Mouse (Mus musculus) CH12.LX (cell line): ENCODE measurements at regions not wholly inside any gene's neighbourhood (a gene's known extent, or its start where the extent isn't known, plus 50 kb on each side); places are given as distances from the start of the nearest gene placed in this dataset.

Experiments
- DNase-seq: peaks from one replicate; pipeline ENCODE4 v3.0.0-alpha.2; 2013; ENCODE audit errors: extremely low read depth
- H3K27ac ChIP-seq: 2 replicates; pipeline ENCODE4 v1.5.1; 2012; ENCODE audit warnings: low read depth, mild to moderate bottlenecking, control low read depth, moderate library complexity; ENCODE audit not compliant: insufficient read depth
- H3K27me3 ChIP-seq: replicated peaks from 2 replicates; pipeline ENCODE3; 2012; ENCODE audit warnings: inconsistent platforms
- H3K36me3 ChIP-seq, 2 experiments: replicated peaks in 1 of 2; 2 replicates each; pipeline versions ENCODE3 to v1.6.1; 2012; ENCODE audit warnings: inconsistent platforms in 1 of 2, low read length in 1 of 2, mild to moderate bottlenecking in 1 of 2, mixed read lengths in 1 of 2, moderate library complexity in 1 of 2; ENCODE audit not compliant: control insufficient read depth in 1 of 2, insufficient read depth in 1 of 2
- H3K4me1 ChIP-seq, 2 experiments: 2 replicates each; pipeline ENCODE4 v1.6.1; 2012; ENCODE audit warnings: inconsistent platforms in 1 of 2, moderate library complexity in 1 of 2; ENCODE audit not compliant: insufficient read depth in 2 of 2, control insufficient read depth in 1 of 2
- H3K4me2 ChIP-seq: 2 replicates; pipeline ENCODE4 v1.6.1; 2012; ENCODE audit warnings: low read depth, mild to moderate bottlenecking, control low read depth; ENCODE audit not compliant: poor library complexity, insufficient read depth, severe bottlenecking
- H3K4me3 ChIP-seq, 3 experiments: fragments of 150-350 bp in 1 of 3; sonication (generic) in 1 of 3; replicated peaks in 1 of 3; 2 replicates each; pipeline versions ENCODE3 to v1.5.1; 2011 to 2012; ENCODE audit warnings: low read depth in 2 of 3, low read length in 2 of 3, mild to moderate bottlenecking in 2 of 3, moderate library complexity in 2 of 3, control low read depth in 1 of 3, improper control_type of control experiment in 1 of 3, inconsistent platforms in 1 of 3, mixed read lengths in 1 of 3; ENCODE audit not compliant: poor library complexity in 1 of 3
- H3K79me2 ChIP-seq: replicated peaks from 2 replicates; pipeline ENCODE4 v1.6.1; 2012; ENCODE audit warnings: mild to moderate bottlenecking, moderate library complexity; ENCODE audit not compliant: control insufficient read depth, poor library complexity, insufficient read depth, severe bottlenecking; ENCODE audit errors: extremely low read depth
- H3K9ac ChIP-seq: 2 replicates; pipeline ENCODE4 v1.6.1; 2012; ENCODE audit warnings: low read depth, mild to moderate bottlenecking, control low read depth, moderate library complexity; ENCODE audit not compliant: insufficient read depth
- H3K9me3 ChIP-seq: replicated peaks from 2 replicates; pipeline ENCODE3; 2012; ENCODE audit warnings: low read length, inconsistent platforms, mixed read lengths
- BHLHE40 ChIP-seq: IDR thresholded peaks from 2 replicates; pipeline ENCODE4 v1.6.1; 2011; ENCODE audit warnings: mild to moderate bottlenecking, low read depth, low read length, improper control_type of control experiment
- CHD2 ChIP-seq: IDR thresholded peaks from 2 replicates; pipeline ENCODE4 v1.6.1; 2011; ENCODE audit warnings: low read length, improper control_type of control experiment
- CTCF ChIP-seq, 2 experiments: IDR thresholded peaks in 1 of 2; conservative IDR thresholded peaks in 1 of 2; 2 replicates each; pipeline ENCODE4 v1.5.1; 2011 to 2012; ENCODE audit warnings: low read depth in 2 of 2, low read length in 2 of 2, improper control_type of control experiment in 1 of 2, inconsistent platforms in 1 of 2, mild to moderate bottlenecking in 1 of 2, moderate library complexity in 1 of 2
- E2F4 ChIP-seq: IDR thresholded peaks from 2 replicates; pipeline ENCODE4 v1.6.1; 2011; ENCODE audit warnings: low read depth, low read length, improper control_type of control experiment; ENCODE audit not compliant: insufficient replicate concordance
- JUND ChIP-seq: conservative IDR thresholded peaks from 2 replicates; pipeline ENCODE4 v1.6.1; 2011; ENCODE audit warnings: low read depth, low read length, improper control_type of control experiment
- MAZ ChIP-seq: IDR thresholded peaks from 2 replicates; pipeline ENCODE4 v1.6.1; 2012; ENCODE audit warnings: low read depth, mild to moderate bottlenecking, inconsistent platforms, low read length, improper control_type of control experiment, moderate library complexity
- MXI1 ChIP-seq: IDR thresholded peaks from 2 replicates; pipeline ENCODE4 v1.6.1; 2011; ENCODE audit warnings: mild to moderate bottlenecking, low read depth, low read length, improper control_type of control experiment
- MYC ChIP-seq: IDR thresholded peaks from 2 replicates; pipeline ENCODE4 v1.6.1; 2011; ENCODE audit warnings: low read depth, mild to moderate bottlenecking, improper control_type of control experiment, low read length
- POLR2A ChIP-seq: IDR thresholded peaks from 2 replicates; pipeline ENCODE4 v1.6.1; 2011; ENCODE audit warnings: low read depth, mild to moderate bottlenecking, improper control_type of control experiment, low read length
- POLR2AphosphoS2 ChIP-seq: IDR thresholded peaks from 2 replicates; pipeline ENCODE4 v1.6.1; 2011; ENCODE audit warnings: low read depth, low read length, improper control_type of control experiment
- RAD21 ChIP-seq: IDR thresholded peaks from 2 replicates; pipeline ENCODE4 v1.6.1; 2011; ENCODE audit warnings: low read depth, mild to moderate bottlenecking, low read length, improper control_type of control experiment, moderate library complexity
- RCOR1 ChIP-seq: conservative IDR thresholded peaks from 2 replicates; pipeline ENCODE4 v1.6.1; 2012; ENCODE audit warnings: low read depth, mild to moderate bottlenecking, inconsistent platforms, low read length, improper control_type of control experiment
- SIN3A ChIP-seq: IDR thresholded peaks from 2 replicates; pipeline ENCODE4 v1.6.1; 2012; ENCODE audit warnings: low read length, improper control_type of control experiment, inconsistent platforms
- SMC3 ChIP-seq: IDR thresholded peaks from 2 replicates; pipeline ENCODE4 v1.6.1; 2011; ENCODE audit warnings: low read depth, low read length, improper control_type of control experiment
- TBP ChIP-seq: conservative IDR thresholded peaks from 2 replicates; pipeline ENCODE4 v1.6.1; 2011; ENCODE audit warnings: low read depth, low read length, improper control_type of control experiment
- UBTF ChIP-seq: IDR thresholded peaks from 2 replicates; pipeline ENCODE4 v1.6.1; 2012; ENCODE audit warnings: low read depth, mild to moderate bottlenecking, inconsistent platforms, low read length, improper control_type of control experiment, moderate library complexity
- USF2 ChIP-seq: conservative IDR thresholded peaks from 2 replicates; pipeline ENCODE4 v1.6.1; 2011; ENCODE audit warnings: low read depth, low read length, improper control_type of control experiment
- ZC3H11A ChIP-seq: IDR thresholded peaks from 2 replicates; pipeline ENCODE4 v1.6.1; 2012; ENCODE audit warnings: low read depth, mild to moderate bottlenecking, inconsistent platforms, low read length, improper control_type of control experiment
- ZKSCAN1 ChIP-seq: IDR thresholded peaks from 2 replicates; pipeline ENCODE4 v1.6.1; 2012; ENCODE audit warnings: low read depth, inconsistent platforms, low read length, improper control_type of control experiment, borderline replicate concordance
- ZNF384 ChIP-seq: IDR thresholded peaks from 2 replicates; pipeline ENCODE4 v1.6.1; 2012; ENCODE audit warnings: low read depth, low read length, improper control_type of control experiment, inconsistent platforms
- dilution Hi-C: fragments of 300-500 bp; cut with MboI; formaldehyde crosslinking; loops from 2 replicates; pipeline ENCODE4 v1.14.3; 2020; ENCODE audit warnings: low sequenced_read_pairs; ENCODE audit not compliant: extremely low pct_unique_long_range_greater_than_20kb, extremely low pct_ligation_motif_present
- in situ Hi-C: fragments of 300-500 bp; cut with MboI; formaldehyde crosslinking; loops from 3 replicates; pipeline ENCODE4 v1.14.3; 2019; ENCODE audit warnings: low sequenced_read_pairs, low pct_ligation_motif_present, low pct_unique_long_range_greater_than_20kb, mixed read lengths

DNA sequence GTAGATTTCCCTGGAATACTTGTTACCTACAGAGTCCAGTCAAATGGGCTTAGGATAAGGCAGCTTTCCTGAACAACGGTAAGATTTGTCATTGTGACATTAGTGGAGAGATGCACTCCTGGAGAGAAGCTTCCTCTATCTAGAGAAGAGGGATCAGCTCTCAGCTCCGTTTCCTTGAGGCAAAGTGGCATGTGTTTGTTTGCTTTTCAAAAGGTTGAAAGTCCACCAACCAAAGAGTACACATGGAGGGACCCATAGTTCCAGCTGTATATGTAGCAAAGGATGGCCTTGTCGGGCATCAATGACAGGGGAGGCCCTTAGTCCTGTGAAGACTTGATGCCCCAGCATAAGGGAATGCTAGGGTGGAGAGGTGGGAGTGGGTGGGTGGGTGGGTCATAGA is 87.9 kb upstream of the Rnd3 start:
- in situ Hi-C loops, result no loop called here
- no peaks in the 10 kb centered on the region for H3K4me1 ChIP-seq

DNA sequence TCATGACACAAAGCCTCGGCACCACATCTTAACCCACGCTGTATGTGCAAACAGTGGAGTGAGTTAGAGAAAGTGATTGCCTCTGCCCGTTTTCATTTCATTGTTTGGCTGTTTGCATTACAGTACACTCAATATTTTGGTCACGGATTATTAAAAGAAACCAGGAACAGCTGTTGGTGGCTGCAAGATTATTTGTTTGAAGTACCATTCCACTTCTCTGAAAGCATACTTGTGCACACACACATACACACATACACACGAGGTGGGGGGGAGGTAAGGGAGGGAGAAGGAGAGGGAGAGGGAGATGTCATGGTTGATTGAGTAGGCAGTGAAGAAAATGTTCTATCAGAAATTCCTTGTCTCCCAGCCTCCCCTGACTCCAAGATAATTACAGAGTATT is 85.5 kb upstream of the Rnd3 start:
- H3K27me3 ChIP-seq, result no peaks in the 10 kb centered on the region
- H3K4me1 ChIP-seq, result no peaks in the 10 kb centered on the region
- H3K4me3 ChIP-seq, result no peak overlapping the region
- H3K9ac ChIP-seq, result no peak overlapping the region
- no peak for DNase-seq
- TF ChIP-seq E2F4 (no peak), MAZ (no peak), JUND (no peak), MXI1 (no peak), POLR2A (no peak), BHLHE40 (no peak), UBTF (no peak), RAD21 (no peak), POLR2AphosphoS2 (no peak), ZNF384 (no peak), USF2 (no peak), RCOR1 (no peak), CTCF (conservative IDR thresholded peaks at IDR 0.05 in 1 of 2, IDR thresholded peaks at IDR 0.05 in 1 of 2; ENCODE audit: low read depth in 2 of 2, low read length in 2 of 2) (no peak), ZKSCAN1 (no peak), CHD2 (no peak), SMC3 (no peak), SIN3A (no peak), MYC (no peak)
- H3K9me3 ChIP-seq, result no peaks in the 10 kb centered on the region
- H3K4me2 ChIP-seq, result no peak overlapping the region
- in situ Hi-C loops (no loop called here), dilution Hi-C loops (no loop called here)
- H3K27ac ChIP-seq, result no peak overlapping the region
- H3K79me2 ChIP-seq, result no peaks in the 10 kb centered on the region
- no peaks in the 10 kb centered on the region for H3K36me3 ChIP-seq

More for the DNA sequence above, 87.9 kb upstream of the Rnd3 start:
- TF ChIP-seq USF2 (no peak), CHD2 (no peak), POLR2AphosphoS2 (no peak), TBP (no peak), ZC3H11A (no peak), E2F4 (no peak)
- Histone ChIP-seq H3K27ac (no peak overlapping the region), H3K9ac (no peak overlapping the region), H3K79me2 (no peaks in the 10 kb centered on the region), H3K4me2 (no peak overlapping the region), H3K4me3 (no peak overlapping the region), H3K27me3 (no peaks in the 10 kb centered on the region), H3K36me3 (no peaks in the 10 kb centered on the region), H3K9me3 (no peaks in the 10 kb centered on the region)
- DNase-seq, result no peak
- dilution Hi-C loops, result no loop called here
